Mouse (Mus musculus): ENCODE measurements around the gene Rpl3l. TPM values are rescaled to one million over a fixed set of nuclear protein-coding genes. Genes with fewer than 3 reads are reported as not detected.

Rpl3l gene
- polyA plus RNA-seq, 1 experiment from 2014 or later: 0.26 TPM

GRCm38 (mm10) chr17:24743896-24744295 is 16.3 kb downstream of the Rpl3l start:
- Histone ChIP-seq H3K9me3 (ENCODE audit: control insufficient read depth, low read depth, low read length) (no peaks in the 10 kb centered on the region), H3K4me2 (replicated peaks; ENCODE audit: low read depth, low read length) (no peak overlapping the region), H3K27ac (ENCODE audit: low read length) (no peak overlapping the region), H3K36me3 (ENCODE audit: control insufficient read depth, insufficient read depth, low read length) (no peaks in the 10 kb centered on the region; the same call in 1 of the 2 replicates), H3K27me3 (ENCODE audit: control insufficient read depth, insufficient read depth, low read length) (no peaks in the 10 kb centered on the region), H3K9ac (replicated peaks; ENCODE audit: low read depth, low read length) (no peak overlapping the region), H3K4me1 (ENCODE audit: control insufficient read depth, insufficient read depth, low read length) (peaks cover 4% of the 10 kb centered on the region; the same call in 1 of the 2 replicates), H3K4me3 (ENCODE audit: low read depth, low read length) (no peak overlapping the region)
- no peak for ATAC-seq (ENCODE audit: insufficient number of reproducible peaks, insufficient read depth, low FRiP score, low read depth)
- 75% methylated on average over 5 of the region's 5 CpGs for WGBS

- no peak for ATAC-seq (ENCODE audit: insufficient number of reproducible peaks, insufficient read depth, low FRiP score, low read depth)
- Histone ChIP-seq H3K4me3 (ENCODE audit: low read depth, low read length) (no peak overlapping the region), H3K9me3 (ENCODE audit: control insufficient read depth, low read depth, low read length) (no peaks in the 10 kb centered on the region), H3K27me3 (ENCODE audit: control insufficient read depth, insufficient read depth, low read length) (no peaks in the 10 kb centered on the region), H3K36me3 (ENCODE audit: control insufficient read depth, insufficient read depth, low read length) (no peaks in the 10 kb centered on the region; the same call in 1 of the 2 replicates), H3K4me1 (ENCODE audit: control insufficient read depth, insufficient read depth, low read length) (peaks cover 4% of the 10 kb centered on the region; the same call in 1 of the 2 replicates), H3K27ac (ENCODE audit: low read length) (no peak overlapping the region), H3K4me2 (replicated peaks; ENCODE audit: low read depth, low read length) (no peak overlapping the region), H3K9ac (replicated peaks; ENCODE audit: low read depth, low read length) (no peak overlapping the region)
- 61% methylated on average over 3 of the region's 3 CpGs for WGBS
Observed at GRCm38 (mm10) chr17:24744381-24744780, 16.8 kb downstream of the Rpl3l start.

- ATAC-seq (ENCODE audit: insufficient number of reproducible peaks, insufficient read depth, low FRiP score, low read depth): peak; percentile 72
- Histone ChIP-seq H3K27me3 (ENCODE audit: control insufficient read depth, insufficient read depth, low read length) (0 out of 2 replicates have a peak, but pooled peaks cover under 1% of the 10 kb centered on the region), H3K4me1 (ENCODE audit: control insufficient read depth, insufficient read depth, low read length) (peaks cover 4% of the 10 kb centered on the region; the same call in 1 of the 2 replicates), H3K27ac (ENCODE audit: low read length) (no peak overlapping the region), H3K4me2 (replicated peaks; ENCODE audit: low read depth, low read length) (no peak overlapping the region), H3K4me3 (ENCODE audit: low read depth, low read length) (no peak overlapping the region), H3K36me3 (ENCODE audit: control insufficient read depth, insufficient read depth, low read length) (no peaks in the 10 kb centered on the region; the same call in 1 of the 2 replicates), H3K9ac (replicated peaks; ENCODE audit: low read depth, low read length) (no peak overlapping the region), H3K9me3 (ENCODE audit: control insufficient read depth, low read depth, low read length) (no peaks in the 10 kb centered on the region)
- 22% methylated on average over 7 of the region's 7 CpGs for WGBS
Observed at GRCm38 (mm10) chr17:24745526-24746497, 18.2 kb downstream of the Rpl3l start.

GRCm38 (mm10) chr17:24746986-24747385 is 19.4 kb downstream of the Rpl3l start:
- Histone ChIP-seq H3K4me3 (ENCODE audit: low read depth, low read length) (no peak overlapping the region), H3K4me2 (replicated peaks; ENCODE audit: low read depth, low read length) (no peak overlapping the region), H3K27ac (ENCODE audit: low read length) (no peak overlapping the region), H3K4me1 (ENCODE audit: control insufficient read depth, insufficient read depth, low read length) (peaks cover 4% of the 10 kb centered on the region; the same call in 1 of the 2 replicates), H3K27me3 (ENCODE audit: control insufficient read depth, insufficient read depth, low read length) (peaks cover 10% of the 10 kb centered on the region), H3K9me3 (ENCODE audit: control insufficient read depth, low read depth, low read length) (no peaks in the 10 kb centered on the region), H3K9ac (replicated peaks; ENCODE audit: low read depth, low read length) (no peak overlapping the region), H3K36me3 (ENCODE audit: control insufficient read depth, insufficient read depth, low read length) (no peaks in the 10 kb centered on the region; the same call in 1 of the 2 replicates)
- 43% methylated on average over 4 of the region's 4 CpGs for WGBS
- peak; percentile 25; the same call in 1 of the 2 replicates for ATAC-seq (ENCODE audit: insufficient number of reproducible peaks, insufficient read depth, low FRiP score, low read depth)

GRCm38 (mm10) chr17:24751528-24751927 is 23.9 kb downstream of the Rpl3l start:
- Histone ChIP-seq H3K4me1 (ENCODE audit: control insufficient read depth, insufficient read depth, low read length) (peaks cover 9% of the 10 kb centered on the region; the same call in 1 of the 2 replicates), H3K27me3 (ENCODE audit: control insufficient read depth, insufficient read depth, low read length) (peaks cover 39% of the 10 kb centered on the region), H3K4me2 (replicated peaks; ENCODE audit: low read depth, low read length) (no peak overlapping the region), H3K4me3 (ENCODE audit: low read depth, low read length) (no peak overlapping the region), H3K36me3 (ENCODE audit: control insufficient read depth, insufficient read depth, low read length) (no peaks in the 10 kb centered on the region), H3K27ac (ENCODE audit: low read length) (no peak overlapping the region), H3K9me3 (ENCODE audit: control insufficient read depth, low read depth, low read length) (no peaks in the 10 kb centered on the region), H3K9ac (replicated peaks; ENCODE audit: low read depth, low read length) (no peak overlapping the region)
- ATAC-seq (ENCODE audit: insufficient number of reproducible peaks, insufficient read depth, low FRiP score, low read depth): no peak
- 12% methylated on average over 4 of the region's 4 CpGs for WGBS

- no peak within 1 kb of the TSS; the same call in 1 of the 2 replicates for H3K9ac ChIP-seq (replicated peaks; ENCODE audit: low read depth, low read length)
- H3K4me3 ChIP-seq (ENCODE audit: low read depth, low read length): peak within 1 kb of the TSS; percentile 43
- peak within 1 kb of the TSS; percentile 95 for H3K4me2 ChIP-seq (replicated peaks; ENCODE audit: low read depth, low read length)
- peak; percentile 86 for ATAC-seq (ENCODE audit: insufficient number of reproducible peaks, insufficient read depth, low FRiP score, low read depth)
- under 1% methylated on average over 68 of the region's 82 CpGs for WGBS
- H3K27me3 ChIP-seq (ENCODE audit: control insufficient read depth, insufficient read depth, low read length): peaks cover 39% of the 10 kb centered on the region
- H3K36me3 ChIP-seq (ENCODE audit: control insufficient read depth, insufficient read depth, low read length): no peaks in the 10 kb centered on the region
- no peaks in the 10 kb centered on the region for H3K9me3 ChIP-seq (ENCODE audit: control insufficient read depth, low read depth, low read length)
- 0 out of 2 replicates have a peak, but pooled peaks cover 4% of the 10 kb centered on the region for H3K4me1 ChIP-seq (ENCODE audit: control insufficient read depth, insufficient read depth, low read length)
- no peak within 1 kb of the TSS for H3K27ac ChIP-seq (ENCODE audit: low read length)
Observed at GRCm38 (mm10) chr17:24752415-24753394, 25.1 kb downstream of the Rpl3l start, which contains the start of gene Hs3st6. Gene Hs3st6, plus strand, starts transcription at chr17:24752988.

- H3K4me3 ChIP-seq (ENCODE audit: low read depth, low read length): no peak overlapping the region
- H3K4me1 ChIP-seq (ENCODE audit: control insufficient read depth, insufficient read depth, low read length): 0 out of 2 replicates have a peak, but pooled peaks cover 2% of the 10 kb centered on the region
- no peaks in the 10 kb centered on the region for H3K36me3 ChIP-seq (ENCODE audit: control insufficient read depth, insufficient read depth, low read length)
- ATAC-seq (ENCODE audit: insufficient number of reproducible peaks, insufficient read depth, low FRiP score, low read depth): no peak
- H3K9me3 ChIP-seq (ENCODE audit: control insufficient read depth, low read depth, low read length): no peaks in the 10 kb centered on the region
- H3K4me2 ChIP-seq (replicated peaks; ENCODE audit: low read depth, low read length): no peak overlapping the region
- 58% methylated on average over 1 of the region's 1 CpGs for WGBS
- H3K27me3 ChIP-seq (ENCODE audit: control insufficient read depth, insufficient read depth, low read length): peaks cover 25% of the 10 kb centered on the region
- H3K27ac ChIP-seq (ENCODE audit: low read length): no peak overlapping the region
- H3K9ac ChIP-seq (replicated peaks; ENCODE audit: low read depth, low read length): no peak overlapping the region
Observed at GRCm38 (mm10) chr17:24757394-24757793, 29.8 kb downstream of the Rpl3l start.

- no peak overlapping the region for H3K4me3 ChIP-seq (ENCODE audit: low read depth, low read length)
- no peaks in the 10 kb centered on the region for H3K9me3 ChIP-seq (ENCODE audit: control insufficient read depth, low read depth, low read length)
- WGBS: 42% methylated on average over 5 of the region's 5 CpGs
- H3K4me1 ChIP-seq (ENCODE audit: control insufficient read depth, insufficient read depth, low read length): 0 out of 2 replicates have a peak, but pooled peaks cover 2% of the 10 kb centered on the region
- no peak overlapping the region for H3K27ac ChIP-seq (ENCODE audit: low read length)
- no peaks in the 10 kb centered on the region for H3K36me3 ChIP-seq (ENCODE audit: control insufficient read depth, insufficient read depth, low read length)
- H3K27me3 ChIP-seq (ENCODE audit: control insufficient read depth, insufficient read depth, low read length): no peaks in the 10 kb centered on the region
- no peak overlapping the region for H3K9ac ChIP-seq (replicated peaks; ENCODE audit: low read depth, low read length)
- H3K4me2 ChIP-seq (replicated peaks; ENCODE audit: low read depth, low read length): no peak overlapping the region
- ATAC-seq (ENCODE audit: insufficient number of reproducible peaks, insufficient read depth, low FRiP score, low read depth): no peak
Observed at GRCm38 (mm10) chr17:24761121-24761520, 33.5 kb downstream of the Rpl3l start.

All from stomach, embryonic 14.5 days (tissue).